Mouse (Mus musculus) embryo, embryonic 10 days (tissue): ENCODE measurements at regions not wholly inside any gene's neighbourhood (a gene's known extent, or its start where the extent isn't known, plus 50 kb on each side); places are given as distances from the start of the nearest gene placed in this dataset.

Experiments used
- DNase-seq: peaks from one replicate; pipeline ENCODE4 v3.0.0-alpha.2; 2015; ENCODE audit warnings: low spot score

DNA sequence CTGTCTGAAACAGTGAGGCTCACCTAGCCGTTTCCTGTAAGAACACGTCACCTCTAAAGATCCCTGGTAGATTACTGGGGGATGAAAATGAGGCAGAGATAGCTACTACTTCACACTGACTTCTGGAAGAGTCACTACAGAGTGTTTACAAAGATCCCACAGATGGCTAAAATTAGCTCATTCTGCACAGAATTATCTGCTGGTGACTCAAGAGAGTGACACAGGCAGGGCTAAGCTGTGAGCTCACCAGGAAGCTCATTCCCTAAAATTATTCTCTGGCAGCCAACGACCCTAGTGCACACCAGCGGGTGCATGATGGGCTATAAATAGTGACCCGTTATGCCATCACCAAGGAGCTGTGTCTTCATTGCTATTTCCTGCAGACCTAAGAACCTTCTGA lies 53.2 kb upstream of the Ddah1 start:
- no peak for DNase-seq

GRCm38 (mm10) chr3:145704054-145704453 lies 54.3 kb upstream of the Ccn1 start:
- DNase-seq, result no peak

- DNase-seq, result peak; percentile 83
Observed at GRCm38 (mm10) chr3:145703411-145703924, 53.7 kb upstream of the Ccn1 start.

DNA sequence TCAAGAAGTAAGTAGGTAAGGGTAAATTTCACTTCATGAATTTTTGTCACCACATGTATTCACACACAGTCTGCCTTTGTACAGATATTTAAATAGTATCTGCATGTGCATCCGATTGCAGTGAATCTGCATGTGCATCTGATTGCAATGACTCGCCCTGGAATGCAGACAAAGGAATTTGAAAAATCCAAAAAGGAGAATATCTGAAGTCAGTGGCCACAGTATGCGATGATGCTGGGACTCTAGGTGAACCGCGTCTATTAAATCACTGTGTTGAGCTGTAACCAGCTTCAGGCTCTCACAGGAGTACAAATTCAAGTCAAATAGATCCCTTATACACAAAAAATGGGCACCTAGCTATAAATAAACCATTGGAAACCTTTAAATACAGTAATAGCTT lies 53.0 kb upstream of the Ccn1 start:
- DNase-seq, result no peak

DNA sequence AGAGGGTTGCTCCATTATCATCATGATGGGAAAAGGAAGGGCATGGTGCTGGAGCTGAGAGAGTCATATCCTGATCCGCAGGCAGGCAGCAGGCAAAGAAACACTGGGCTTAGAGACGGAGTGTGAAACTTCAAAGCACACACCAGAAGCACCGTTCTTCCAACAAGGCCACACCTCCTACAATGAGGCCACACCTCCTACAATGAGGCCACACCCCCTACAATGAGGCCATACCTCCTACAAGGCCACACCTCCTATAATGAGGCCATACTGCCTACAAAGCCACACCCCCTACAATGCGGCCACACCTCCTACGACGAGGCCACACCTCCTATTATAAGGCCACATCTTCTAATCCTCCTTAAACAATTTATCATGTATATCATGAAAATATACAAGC lies 52.2 kb upstream of the Ccn1 start:
- peak; percentile 59 for DNase-seq
